ENCODE assay signal across 12 mouse cellular contexts in genomic region chr11:117263096-117263808, GRCm38 (mm10).
DNase-seq lines count a peak whose midpoint lies in the region; ATAC-seq and TF ChIP-seq lines count a peak whose summit lies in the region.
"Had no signal": no experiment of that assay in that cellular context is flagged by ENCODE, and none has a peak within 500 bp of the region (broad histone marks: within the 10 kb centered on the region; RNA-seq: fewer than 3 reads in every experiment).

No protein-coding gene starts in this region.

- no peak for DNase-seq in layer of hippocampus, adult 11-12 months (ENCODE audit: low spot score)
- DNase-seq: cerebellum, adult 11-12 months; right cerebral cortex, postnatal 14 days had no signal

- no peaks in the 10 kb centered on the region for H3K36me3 ChIP-seq in intestine, embryonic 15.5 days
- H3K36me3 ChIP-seq in intestine, postnatal 0 days (ENCODE audit: control insufficient read depth, insufficient read depth) = no peaks in the 10 kb centered on the region
- no peaks in the 10 kb centered on the region for H3K36me3 ChIP-seq in heart, embryonic 15.5 days
- H3K36me3 ChIP-seq in limb, embryonic 12.5 days = no peaks in the 10 kb centered on the region
- H3K36me3 ChIP-seq in midbrain, embryonic 13.5 days = no peaks in the 10 kb centered on the region
- H3K36me3 ChIP-seq: hindbrain, embryonic 12.5 days had no signal

- 0 out of 2 replicates have a peak overlapping the region, but pooled peaks have one; percentile 1 for H3K27ac ChIP-seq in intestine, embryonic 15.5 days
- H3K27ac ChIP-seq in intestine, postnatal 0 days (ENCODE audit: low read depth, low read length) = no peak overlapping the region
- H3K27ac ChIP-seq in brown adipose tissue, adult 24 weeks (replicated peaks; ENCODE audit: low read depth, low read length) = peak overlapping the region; percentile 97
- peak overlapping the region; percentile 38 for H3K27ac ChIP-seq in heart, embryonic 15.5 days
- H3K27ac ChIP-seq in limb, embryonic 12.5 days = peak overlapping the region; percentile 66
- no peak overlapping the region for H3K27ac ChIP-seq in midbrain, embryonic 13.5 days
- H3K27ac ChIP-seq: hindbrain, embryonic 12.5 days; macrophage had no signal

- no peak for ATAC-seq in intestine, embryonic 15.5 days
- no peak for ATAC-seq in intestine, postnatal 0 days
- no peak; the same call in 1 of the 2 replicates for ATAC-seq in heart, embryonic 15.5 days (replicated peaks; ENCODE audit: insufficient number of reproducible peaks, insufficient read depth, low FRiP score, low read depth)
- no peak for ATAC-seq in limb, embryonic 12.5 days (ENCODE audit: insufficient number of reproducible peaks, insufficient read depth, low FRiP score, low TSS enrichment, low read depth)
- ATAC-seq in megakaryocyte progenitor cell, adult 5-6 weeks (replicated peaks; ENCODE audit: poor library complexity) = no peak
- no peak for ATAC-seq in midbrain, embryonic 13.5 days

- no peaks in the 10 kb centered on the region for H3K27me3 ChIP-seq in intestine, embryonic 15.5 days (replicated peaks)
- no peaks in the 10 kb centered on the region for H3K27me3 ChIP-seq in intestine, postnatal 0 days (replicated peaks; ENCODE audit: control insufficient read depth, insufficient read depth, low read length)
- H3K27me3 ChIP-seq in heart, embryonic 15.5 days = peaks cover 19% of the 10 kb centered on the region
- no peaks in the 10 kb centered on the region for H3K27me3 ChIP-seq in limb, embryonic 12.5 days
- 0 out of 2 replicates have a peak, but pooled peaks cover 9% of the 10 kb centered on the region for H3K27me3 ChIP-seq in midbrain, embryonic 13.5 days
- H3K27me3 ChIP-seq: hindbrain, embryonic 12.5 days had no signal

- WGBS in intestine, embryonic 15.5 days = 54% methylated on average over 9 of the region's 9 CpGs
- 58% methylated on average over 9 of the region's 9 CpGs for WGBS in intestine, postnatal 0 days
- WGBS in heart, embryonic 15.5 days = 50% methylated on average over 9 of the region's 9 CpGs
- WGBS in limb, embryonic 12.5 days = 47% methylated on average over 9 of the region's 9 CpGs
- 59% methylated on average over 9 of the region's 9 CpGs for WGBS in midbrain, embryonic 13.5 days

- no peak overlapping the region for H3K4me3 ChIP-seq in intestine, embryonic 15.5 days (replicated peaks)
- no peak overlapping the region for H3K4me3 ChIP-seq in intestine, postnatal 0 days (ENCODE audit: low read depth, low read length)
- no peak overlapping the region for H3K4me3 ChIP-seq in brown adipose tissue, adult 24 weeks (ENCODE audit: insufficient read depth, low read depth, low read length)
- H3K4me3 ChIP-seq in heart, embryonic 15.5 days = no peak overlapping the region
- H3K4me3 ChIP-seq in limb, embryonic 12.5 days (replicated peaks) = no peak overlapping the region
- H3K4me3 ChIP-seq in midbrain, embryonic 13.5 days (replicated peaks) = no peak overlapping the region
- H3K4me3 ChIP-seq: hindbrain, embryonic 12.5 days had no signal

- H3K9me3 ChIP-seq in intestine, embryonic 15.5 days = no peaks in the 10 kb centered on the region
- no peaks in the 10 kb centered on the region for H3K9me3 ChIP-seq in intestine, postnatal 0 days (ENCODE audit: control insufficient read depth)
- no peaks in the 10 kb centered on the region for H3K9me3 ChIP-seq in heart, embryonic 15.5 days (replicated peaks)
- no peaks in the 10 kb centered on the region for H3K9me3 ChIP-seq in limb, embryonic 12.5 days
- H3K9me3 ChIP-seq in midbrain, embryonic 13.5 days = no peaks in the 10 kb centered on the region
- H3K9me3 ChIP-seq: hindbrain, embryonic 12.5 days had no signal

- TF ChIP-seq CTCF in intestine, postnatal 0 days (IDR thresholded peaks at IDR 0.05; ENCODE audit: low read depth) = no peak

- no peak overlapping the region for H3K4me2 ChIP-seq in intestine, embryonic 15.5 days (replicated peaks)
- H3K4me2 ChIP-seq in intestine, postnatal 0 days (replicated peaks; ENCODE audit: low read depth) = no peak overlapping the region
- H3K4me2 ChIP-seq in heart, embryonic 15.5 days = no peak overlapping the region
- no peak overlapping the region for H3K4me2 ChIP-seq in limb, embryonic 12.5 days
- no peak overlapping the region for H3K4me2 ChIP-seq in midbrain, embryonic 13.5 days (replicated peaks)
- H3K4me2 ChIP-seq: hindbrain, embryonic 12.5 days had no signal

- H3K9ac ChIP-seq in intestine, embryonic 15.5 days = no peak overlapping the region
- H3K9ac ChIP-seq in intestine, postnatal 0 days (ENCODE audit: low read depth, low read length) = no peak overlapping the region
- no peak overlapping the region for H3K9ac ChIP-seq in heart, embryonic 15.5 days
- no peak overlapping the region; the same call in 1 of the 2 replicates for H3K9ac ChIP-seq in limb, embryonic 12.5 days (replicated peaks)
- no peak overlapping the region for H3K9ac ChIP-seq in midbrain, embryonic 13.5 days (replicated peaks)
- H3K9ac ChIP-seq: hindbrain, embryonic 12.5 days had no signal

- H3K4me1 ChIP-seq in intestine, embryonic 15.5 days (replicated peaks) = peaks cover 34% of the 10 kb centered on the region
- H3K4me1 ChIP-seq in intestine, postnatal 0 days (replicated peaks; ENCODE audit: control insufficient read depth, insufficient read depth, low read length) = 0 out of 2 replicates have a peak, but pooled peaks cover 3% of the 10 kb centered on the region
- H3K4me1 ChIP-seq in brown adipose tissue, adult 24 weeks (ENCODE audit: control insufficient read depth, insufficient read depth, insufficient read length, low read length) = peaks cover 31% of the 10 kb centered on the region
- H3K4me1 ChIP-seq in heart, embryonic 15.5 days (replicated peaks) = peaks cover 49% of the 10 kb centered on the region
- H3K4me1 ChIP-seq in limb, embryonic 12.5 days (replicated peaks) = peaks cover 50% of the 10 kb centered on the region
- H3K4me1 ChIP-seq in midbrain, embryonic 13.5 days (replicated peaks) = peaks cover 49% of the 10 kb centered on the region

Comparison
In these comparisons a context has a peak if more than half of its experiments do, and no peak if none do; other contexts are left out.
1. H3K27ac ChIP-seq: peak in intestine, embryonic 15.5 days (single experiment), brown adipose tissue, adult 24 weeks (single experiment), heart, embryonic 15.5 days (single experiment) and limb, embryonic 12.5 days (single experiment); none in intestine, postnatal 0 days (single experiment) and midbrain, embryonic 13.5 days (single experiment).